Mouse (Mus musculus) heart, embryonic 14.5 days (tissue): Measurements from ENCODE around the gene BC055324. TPM values are rescaled to one million over a fixed set of nuclear protein-coding genes. Genes with fewer than 3 reads are reported as not detected.
A peak's percentile ranks its signal among the peaks of the same experiment; 100 is the strongest.

Experiments used
- ATAC-seq: fragments of 200-750 bp; cut with Nextera tagmentation; 2 replicates; pipeline ENCODE4 v1.8.0; 2017; ENCODE audit warnings: low read depth, moderate TSS enrichment; ENCODE audit not compliant: insufficient number of reproducible peaks, insufficient read depth, low FRiP score
- H3K27ac ChIP-seq, 2 experiments: fragments of 200-500 bp in 1 of 2; fragments of 300-500 bp in 1 of 2; sonication (generic) in 1 of 2; replicated peaks in 1 of 2; 2 replicates each; pipeline ENCODE4 v1.5.1; 2012 to 2014; ENCODE audit warnings: low read depth in 2 of 2, low read length in 2 of 2, control low read depth in 1 of 2, mild to moderate bottlenecking in 1 of 2, mixed read lengths in 1 of 2; ENCODE audit not compliant: control insufficient read depth in 1 of 2, insufficient read depth in 1 of 2
- H3K27me3 ChIP-seq: fragments of 300-500 bp; sonication (generic); 2 replicates; pipeline ENCODE4 v1.6.1; 2014; ENCODE audit warnings: mild to moderate bottlenecking, low read length, control low read depth; ENCODE audit not compliant: control insufficient read depth, insufficient read depth
- H3K36me3 ChIP-seq: fragments of 300-500 bp; sonication (generic); 2 replicates; pipeline ENCODE4 v1.6.1; 2014; ENCODE audit warnings: mild to moderate bottlenecking, control low read depth, low read length, mixed read lengths; ENCODE audit not compliant: control insufficient read depth, insufficient read depth
- H3K4me1 ChIP-seq, 2 experiments: fragments of 200-500 bp in 1 of 2; fragments of 300-500 bp in 1 of 2; sonication (generic) in 1 of 2; 2 replicates each; pipeline ENCODE4 v1.6.1; 2012 to 2014; ENCODE audit warnings: low read length in 2 of 2, control low read depth in 1 of 2, mixed read lengths in 1 of 2; ENCODE audit not compliant: control insufficient read depth in 2 of 2, insufficient read depth in 2 of 2
- H3K4me2 ChIP-seq: fragments of 300-500 bp; sonication (generic); 2 replicates; pipeline ENCODE4 v1.6.1; 2014; ENCODE audit warnings: mild to moderate bottlenecking, low read length
- H3K4me3 ChIP-seq, 2 experiments: fragments of 200-500 bp in 1 of 2; fragments of 300-500 bp in 1 of 2; sonication (generic) in 1 of 2; 2 replicates each; pipeline ENCODE4 v1.5.1; 2012 to 2014; ENCODE audit warnings: low read length in 2 of 2, mild to moderate bottlenecking in 2 of 2, control low read depth in 1 of 2, low read depth in 1 of 2, moderate library complexity in 1 of 2; ENCODE audit not compliant: control insufficient read depth in 1 of 2, insufficient read depth in 1 of 2
- H3K9ac ChIP-seq: fragments of 300-500 bp; sonication (generic); 2 replicates; pipeline ENCODE4 v1.6.1; 2014; ENCODE audit warnings: mild to moderate bottlenecking, low read length
- H3K9me3 ChIP-seq: fragments of 300-500 bp; sonication (generic); 2 replicates; pipeline ENCODE4 v1.6.1; 2016; ENCODE audit warnings: low read length, control low read depth; ENCODE audit not compliant: control insufficient read depth
- WGBS: fragments of 180-500 bp; shearing (Covaris S2); extraction: QIAGEN DNeasy Blood & Tissue Kit; methylation state at CpG from one replicate; pipeline ENCODE4 v1.1.7; 2014; 5-methylcytosine and 5-hydroxymethylcytosine counted together
- polyA plus RNA-seq: library from polyadenylated mRNA; unstranded; fragments of >200 nt; fragmentation: Nextera tagmentation; extraction: Ambion mirVana; gene quantifications from 2 replicates; pipeline ENCODE4 v1.2.1, GENCODE M21; 2014

BC055324 gene
- polyA plus RNA-seq, 1 experiment from 2014 or later, result 14.3 TPM

GRCm38 (mm10) chr1:163994173-163994720 is 349 bp downstream of the BC055324 start:
- Histone ChIP-seq H3K4me3 (peak overlapping the region; percentile 85 to 87), H3K4me1 (peaks cover 0 to 7% of the 10 kb centered on the region in 2 experiments; a peak in 1 of 4 replicates), H3K4me2 (peak overlapping the region; percentile 88), H3K27ac (0 out of 4 replicates have a peak overlapping the region, but pooled peaks of 1 of the 2 experiments have one; percentile 33), H3K9me3 (no peaks in the 10 kb centered on the region), H3K9ac (peak overlapping the region; percentile 81), H3K36me3 (peaks cover 12% of the 10 kb centered on the region; the same call in 1 of the 2 replicates), H3K27me3 (no peaks in the 10 kb centered on the region)
- ATAC-seq, result peak; percentile 42; the same call in 1 of the 2 replicates
- WGBS, result 2% methylated on average over 37 of the region's 38 CpGs

- Histone ChIP-seq H3K27me3 (no peaks in the 10 kb centered on the region), H3K4me1 (peaks cover 0 to 7% of the 10 kb centered on the region in 2 experiments; a peak in 1 of 4 replicates), H3K4me3 (no peak overlapping the region), H3K36me3 (peaks cover 22% of the 10 kb centered on the region; the same call in 1 of the 2 replicates), H3K9me3 (no peaks in the 10 kb centered on the region), H3K27ac (no peak overlapping the region), H3K9ac (no peak overlapping the region), H3K4me2 (no peak overlapping the region)
- no peak for ATAC-seq
- 74% methylated on average over 4 of the region's 4 CpGs for WGBS
These were observed 2.2 kb downstream of the BC055324 start for GRCm38 (mm10) chr1:163992371-163992770.

GRCm38 (mm10) chr1:163976515-163976914 is 18.1 kb downstream of the BC055324 start:
- Histone ChIP-seq H3K27ac (no peak overlapping the region), H3K9ac (no peak overlapping the region), H3K9me3 (no peaks in the 10 kb centered on the region), H3K4me2 (no peak overlapping the region), H3K4me1 (no peaks in the 10 kb centered on the region; a peak in 1 of 4 replicates), H3K36me3 (peaks cover 40% of the 10 kb centered on the region), H3K27me3 (no peaks in the 10 kb centered on the region), H3K4me3 (no peak overlapping the region)
- no peak for ATAC-seq
- 82% methylated on average over 1 of the region's 1 CpGs for WGBS

- H3K36me3 ChIP-seq, result peaks cover 30% of the 10 kb centered on the region
- no peaks in the 10 kb centered on the region for H3K27me3 ChIP-seq
- H3K4me1 ChIP-seq, result no peaks in the 10 kb centered on the region; a peak in 1 of 4 replicates
- H3K9ac ChIP-seq, result no peak overlapping the region
- H3K27ac ChIP-seq, result no peak overlapping the region
- ATAC-seq, result no peak
- no peaks in the 10 kb centered on the region for H3K9me3 ChIP-seq
- 100% methylated on average over 2 of the region's 2 CpGs for WGBS
- H3K4me2 ChIP-seq, result no peak overlapping the region
- no peak overlapping the region for H3K4me3 ChIP-seq
These were observed 19.5 kb downstream of the BC055324 start for GRCm38 (mm10) chr1:163975088-163975487.

GRCm38 (mm10) chr1:163974471-163974870 is 20.1 kb downstream of the BC055324 start:
- Histone ChIP-seq H3K4me2 (no peak overlapping the region), H3K9me3 (no peaks in the 10 kb centered on the region), H3K4me1 (peaks cover 0 to 2% of the 10 kb centered on the region in 2 experiments; a peak in 1 of 4 replicates), H3K9ac (no peak overlapping the region), H3K27me3 (no peaks in the 10 kb centered on the region), H3K36me3 (peaks cover 26% of the 10 kb centered on the region), H3K4me3 (no peak overlapping the region), H3K27ac (no peak overlapping the region)
- WGBS, result 78% methylated on average over 1 of the region's 1 CpGs
- ATAC-seq, result no peak

GRCm38 (mm10) chr1:163964008-163964689 is 30.4 kb downstream of the BC055324 start:
- no peak for ATAC-seq
- 84% methylated on average over 10 of the region's 10 CpGs for WGBS
- Histone ChIP-seq H3K4me2 (no peak overlapping the region), H3K27ac (no peak overlapping the region), H3K9me3 (no peaks in the 10 kb centered on the region), H3K36me3 (peaks cover 38% of the 10 kb centered on the region), H3K4me1 (no peaks in the 10 kb centered on the region), H3K9ac (no peak overlapping the region), H3K4me3 (no peak overlapping the region), H3K27me3 (no peaks in the 10 kb centered on the region)

- Histone ChIP-seq H3K27me3 (no peaks in the 10 kb centered on the region), H3K9me3 (no peaks in the 10 kb centered on the region), H3K4me2 (no peak overlapping the region), H3K4me3 (no peak overlapping the region), H3K4me1 (no peaks in the 10 kb centered on the region), H3K9ac (no peak overlapping the region), H3K27ac (no peak overlapping the region), H3K36me3 (peaks cover 75% of the 10 kb centered on the region)
- WGBS, result 81% methylated on average over 3 of the region's 3 CpGs
- ATAC-seq, result no peak
These were observed 36.6 kb downstream of the BC055324 start for GRCm38 (mm10) chr1:163958036-163958435.
